Mouse (Mus musculus) testis, adult 2 months (tissue): ENCODE results near the gene H2-T24.
"Not testable (repeated sequence)": the region's sequence is repeated elsewhere in the genome, so short reads cannot be mapped to it uniquely, and the experiment has no call there.

Experiments used
- CTCF ChIP-seq: fragments of 200-500 bp; IDR thresholded peaks from 2 replicates; pipeline ENCODE4 v1.5.1; 2012; ENCODE audit warnings: low read depth, mild to moderate bottlenecking, inconsistent platforms, low read length, moderate library complexity; ENCODE audit not compliant: control insufficient read depth, insufficient read depth, insufficient replicate concordance
- POLR2A ChIP-seq: fragments of 200-500 bp; IDR thresholded peaks from 2 replicates; pipeline ENCODE4 v1.6.1; 2012; ENCODE audit warnings: low read depth, mild to moderate bottlenecking, inconsistent platforms, low read length, moderate library complexity; ENCODE audit not compliant: control insufficient read depth

DNA sequence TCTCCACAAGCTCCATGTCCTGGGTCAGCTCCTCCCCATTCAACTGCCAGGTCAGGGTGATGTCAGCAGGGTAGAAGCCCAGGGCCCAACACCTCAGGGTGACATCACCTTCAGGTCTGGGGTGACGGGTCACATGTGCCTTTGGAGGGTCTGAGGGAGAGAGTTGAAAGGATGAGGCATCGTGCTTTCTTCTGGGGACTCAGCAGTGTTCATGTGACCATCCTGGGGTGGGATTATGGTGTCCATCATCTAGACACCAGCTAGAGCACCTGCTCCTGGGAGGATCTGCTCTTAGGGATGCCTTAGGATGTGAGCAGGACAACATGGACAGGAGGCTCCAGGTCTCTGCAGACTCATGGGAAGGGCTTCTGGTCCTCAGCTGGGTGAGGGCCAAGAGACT lies 20.2 kb upstream of the H2-T24 start:
- TF ChIP-seq POLR2A, CTCF: not testable (repeated sequence)
